Mouse (Mus musculus) C2C12 (cell line): Measurements from ENCODE around the gene Mrtfa. TPM values are rescaled to one million over a fixed set of nuclear protein-coding genes. Genes with fewer than 3 reads are reported as not detected.
A peak's percentile ranks its signal among the peaks of the same experiment; 100 is the strongest.

Experiments used
- H3K27me3 ChIP-seq: one replicate; pipeline ENCODE4 v1.6.1; 2011; ENCODE audit not compliant: control insufficient read depth, insufficient read depth, insufficient read length
- H3K36me3 ChIP-seq: one replicate; pipeline ENCODE4 v1.6.1; 2011; ENCODE audit not compliant: control insufficient read depth, insufficient read depth
- H3K4me3 ChIP-seq: one replicate; pipeline ENCODE4 v1.5.1; 2011; ENCODE audit warnings: mild to moderate bottlenecking, control low read depth; ENCODE audit not compliant: poor library complexity, insufficient read depth, severe bottlenecking
- H3K79me2 ChIP-seq: one replicate; pipeline ENCODE4 v1.6.1; 2011; ENCODE audit not compliant: control insufficient read depth, insufficient read depth
- H3K79me3 ChIP-seq: one replicate; pipeline ENCODE4 v1.6.1; 2011; ENCODE audit warnings: low read depth, control low read depth
- H3ac ChIP-seq: one replicate; pipeline ENCODE3; 2011; ENCODE audit warnings: low read depth; ENCODE audit not compliant: control insufficient read depth, insufficient read length
- CEBPB ChIP-seq: IDR thresholded peaks from one replicate; pipeline ENCODE4 v1.6.1; 2011; ENCODE audit warnings: low read depth, mild to moderate bottlenecking, control low read depth, moderate library complexity
- CTCF ChIP-seq: IDR thresholded peaks from one replicate; pipeline ENCODE4 v1.5.1; 2011; ENCODE audit not compliant: control insufficient read depth, insufficient read depth, insufficient read length
- FOSL1 ChIP-seq: IDR thresholded peaks from one replicate; pipeline ENCODE4 v1.8.0; 2011; ENCODE audit warnings: mild to moderate bottlenecking, low read length; ENCODE audit not compliant: poor library complexity, insufficient read depth, severe bottlenecking
- MAX ChIP-seq: IDR thresholded peaks from one replicate; pipeline ENCODE4 v1.6.1; 2011; ENCODE audit warnings: mild to moderate bottlenecking, control low read depth
- MYOD1 ChIP-seq: IDR thresholded peaks from one replicate; pipeline ENCODE4 v1.6.1; 2011; ENCODE audit warnings: low read depth; ENCODE audit not compliant: control insufficient read depth, insufficient read length
- MYOG ChIP-seq: IDR thresholded peaks from one replicate; pipeline ENCODE4 v1.6.1; 2011; ENCODE audit not compliant: control insufficient read depth, insufficient read length; ENCODE audit errors: extremely low read depth
- USF1 ChIP-seq: IDR thresholded peaks from one replicate; pipeline ENCODE4 v1.6.1; 2011; ENCODE audit warnings: low read depth, mild to moderate bottlenecking, control low read depth, moderate library complexity
- polyA plus RNA-seq: library from polyadenylated mRNA; unstranded; fragments of >200 nt; fragmentation: generic; extraction: Trizol; gene quantifications from one replicate; pipeline ENCODE4 v1.2.1, GENCODE M21; 2012; ENCODE audit warnings: missing spikeins

The Mrtfa gene
- polyA plus RNA-seq, 1 experiment, result 42.2 TPM

DNA sequence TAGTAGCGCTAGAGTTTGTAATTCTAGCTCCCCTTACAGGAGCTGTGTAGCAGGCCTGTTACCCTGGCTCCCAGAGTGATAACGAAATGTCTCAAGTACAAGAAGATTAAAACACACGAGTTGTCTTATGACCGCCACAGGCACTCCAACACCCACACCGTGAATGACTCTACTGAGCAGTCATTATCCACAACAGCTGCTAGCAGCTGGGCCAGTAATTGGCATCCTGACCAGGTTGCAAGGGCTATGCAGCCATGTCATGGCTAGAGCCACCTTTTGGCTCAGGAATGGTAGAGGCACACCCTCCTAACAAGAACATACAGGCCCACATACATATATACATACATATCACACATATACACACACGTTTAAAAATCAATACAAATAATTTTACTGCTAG, 70.4 kb downstream of the Mrtfa start:
- no peak overlapping the region for H3ac ChIP-seq
- peaks cover 95% of the 10 kb centered on the region for H3K79me2 ChIP-seq
- H3K36me3 ChIP-seq, result peaks cover 21% of the 10 kb centered on the region
- H3K4me3 ChIP-seq, result no peak overlapping the region
- TF ChIP-seq MYOD1 (peak; percentile 87), FOSL1 (no peak), CTCF (peak; percentile 13)
- H3K79me3 ChIP-seq, result peaks cover 76% of the 10 kb centered on the region
- H3K27me3 ChIP-seq, result no peaks in the 10 kb centered on the region

DNA sequence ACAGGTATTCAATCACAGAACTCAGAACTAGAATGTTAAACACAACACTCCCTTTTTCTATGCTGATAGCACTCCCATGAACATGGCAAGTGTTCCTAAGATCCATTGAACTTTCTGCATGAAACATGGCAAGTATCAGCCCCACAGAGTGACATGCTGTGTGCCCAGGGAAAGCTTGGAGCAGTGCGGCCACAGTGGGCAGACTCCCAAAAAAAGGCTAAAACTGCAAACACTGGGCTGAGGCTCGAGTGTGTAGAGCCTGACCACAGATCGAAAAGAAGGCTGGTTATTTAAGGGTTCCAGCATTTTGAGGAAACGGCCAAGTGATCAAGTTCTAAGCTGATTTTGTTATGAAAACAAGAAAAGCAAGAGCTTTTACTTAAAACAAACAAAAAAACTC, 72.3 kb downstream of the Mrtfa start:
- Histone ChIP-seq H3K36me3 (peaks cover 26% of the 10 kb centered on the region), H3K27me3 (no peaks in the 10 kb centered on the region), H3K4me3 (no peak overlapping the region), H3ac (no peak overlapping the region), H3K79me3 (peaks cover 64% of the 10 kb centered on the region), H3K79me2 (peaks cover 94% of the 10 kb centered on the region)
- TF ChIP-seq MYOG (no peak), CTCF (no peak), FOSL1 (no peak), MAX (no peak), USF1 (no peak), MYOD1 (no peak), CEBPB (no peak)

DNA sequence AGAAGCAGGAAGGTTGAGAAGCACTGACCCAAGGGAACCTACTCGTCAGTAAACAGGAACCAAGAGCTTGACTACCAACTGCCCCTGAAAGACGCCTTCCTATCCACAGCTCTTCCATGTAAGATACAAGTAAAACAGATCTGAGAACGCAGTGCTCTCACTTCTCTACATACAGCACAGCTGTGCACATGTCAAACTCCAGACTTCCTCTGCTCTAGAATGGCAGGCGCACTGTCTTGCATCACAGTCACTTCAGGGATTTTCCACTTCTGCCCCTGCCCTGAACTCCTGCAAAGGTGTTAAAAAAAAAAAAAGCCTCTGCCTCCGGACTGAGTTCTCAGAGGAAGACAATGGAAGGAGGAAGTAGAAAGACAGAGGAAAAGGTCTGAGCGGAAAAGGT, 78.0 kb downstream of the Mrtfa start:
- no peak for TF ChIP-seq CTCF
- TF ChIP-seq MYOD1, result no peak
- no peak for TF ChIP-seq MAX
- no peak for TF ChIP-seq MYOG
- no peak for TF ChIP-seq CEBPB
- no peak for TF ChIP-seq FOSL1
- TF ChIP-seq USF1, result no peak
- Histone ChIP-seq H3ac (no peak overlapping the region), H3K27me3 (no peaks in the 10 kb centered on the region), H3K4me3 (no peak overlapping the region), H3K36me3 (peaks cover 34% of the 10 kb centered on the region), H3K79me3 (peaks cover 41% of the 10 kb centered on the region), H3K79me2 (peaks cover 94% of the 10 kb centered on the region)

DNA sequence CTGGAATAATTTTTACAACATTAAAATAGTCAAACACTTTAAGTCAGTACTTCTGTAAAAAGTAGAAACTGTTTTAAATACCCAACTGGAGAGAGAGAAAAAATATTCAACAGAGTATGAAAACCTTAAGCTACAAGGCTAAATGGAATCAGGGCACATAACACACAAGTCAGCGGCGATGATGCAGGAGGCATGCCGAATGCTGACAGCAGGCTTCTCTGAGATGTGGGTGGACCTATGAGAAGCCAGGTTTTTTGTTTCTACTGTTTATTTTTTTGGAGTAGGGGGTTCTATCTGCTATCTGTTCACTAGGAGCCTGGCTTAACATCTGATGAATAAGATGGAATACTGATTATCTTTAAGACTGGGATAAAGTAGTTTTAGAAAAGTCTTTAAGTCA, 80.2 kb downstream of the Mrtfa start:
- no peaks in the 10 kb centered on the region for H3K27me3 ChIP-seq
- no peak overlapping the region for H3ac ChIP-seq
- H3K4me3 ChIP-seq, result no peak overlapping the region
- peaks cover 99% of the 10 kb centered on the region for H3K79me2 ChIP-seq
- peaks cover 17% of the 10 kb centered on the region for H3K36me3 ChIP-seq
- H3K79me3 ChIP-seq, result peaks cover 46% of the 10 kb centered on the region
- TF ChIP-seq USF1 (no peak), MYOG (no peak), CTCF (no peak), MYOD1 (no peak), MAX (no peak), FOSL1 (no peak), CEBPB (no peak)

DNA sequence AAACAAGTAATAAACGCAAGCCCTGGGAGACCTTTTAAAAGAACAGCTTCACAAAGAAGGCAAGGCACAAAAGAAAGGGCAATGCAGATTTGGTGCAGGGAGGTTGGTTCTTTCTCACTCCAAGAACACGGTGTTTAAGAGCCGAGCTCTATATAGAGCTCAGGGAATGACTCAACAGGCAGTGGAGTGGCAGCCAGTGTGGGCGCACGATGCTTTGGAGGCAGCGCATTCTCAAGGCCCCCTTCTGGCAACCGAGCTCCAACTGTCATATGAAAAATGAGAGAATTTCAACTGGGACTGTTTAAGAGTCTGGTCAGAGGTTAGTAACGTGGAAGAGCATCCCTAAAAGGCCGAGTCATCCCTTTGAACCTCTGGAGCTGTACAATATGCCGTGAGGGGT, 84.6 kb downstream of the Mrtfa start:
- Histone ChIP-seq H3K36me3 (no peaks in the 10 kb centered on the region), H3K27me3 (no peaks in the 10 kb centered on the region), H3ac (no peak overlapping the region), H3K79me3 (peaks cover 60% of the 10 kb centered on the region), H3K79me2 (peaks cover 98% of the 10 kb centered on the region), H3K4me3 (no peak overlapping the region)
- TF ChIP-seq FOSL1, result no peak
- TF ChIP-seq USF1, result no peak
- peak; percentile 69 for TF ChIP-seq MAX

DNA sequence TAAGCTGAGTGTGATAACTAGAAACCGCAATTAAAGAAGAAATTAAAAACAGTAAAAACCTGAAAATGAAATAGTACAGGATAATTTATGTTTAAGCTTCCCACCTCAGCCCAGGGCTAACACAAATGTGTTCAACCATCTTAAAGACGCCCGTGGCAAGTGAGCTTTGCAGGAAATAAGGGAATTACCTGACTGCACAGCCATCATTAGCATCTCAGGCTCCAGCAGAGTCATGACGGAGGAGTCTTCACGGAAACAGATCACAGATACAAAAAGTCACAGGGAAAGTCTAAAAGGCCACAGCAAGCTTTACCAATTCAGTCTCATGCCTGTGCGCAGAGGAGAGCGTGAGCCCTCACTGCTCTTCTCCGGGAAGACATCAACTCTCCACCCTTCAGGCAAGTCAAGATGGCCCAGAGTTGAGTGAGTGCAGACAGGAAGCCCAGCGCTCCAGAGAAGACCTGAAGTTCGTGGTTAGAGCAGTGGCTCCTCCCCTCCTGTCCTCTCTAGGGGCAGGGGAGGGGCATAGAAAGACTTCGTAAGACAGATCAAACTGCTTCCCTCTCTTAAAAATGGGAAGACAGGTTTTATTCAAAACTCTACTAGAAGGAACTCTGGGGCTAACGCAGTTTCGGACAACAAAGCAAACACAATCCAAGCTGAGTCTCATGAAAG, 85.8 kb downstream of the Mrtfa start:
- Histone ChIP-seq H3K27me3 (no peaks in the 10 kb centered on the region), H3ac (no peak overlapping the region), H3K79me2 (peaks cover 99% of the 10 kb centered on the region), H3K4me3 (peak overlapping the region; percentile 29), H3K36me3 (no peaks in the 10 kb centered on the region), H3K79me3 (peaks cover 68% of the 10 kb centered on the region)
- TF ChIP-seq MYOG (no peak), CTCF (no peak), CEBPB (no peak), MYOD1 (no peak), MAX (no peak), USF1 (no peak), FOSL1 (no peak)
